Mouse (Mus musculus) MEL (cell line): Measurements from ENCODE around the gene Gm4131. TPM values are rescaled to one million over a fixed set of nuclear protein-coding genes. Genes with fewer than 3 reads are reported as not detected.

Experiments used
- DNase-seq: peaks from one replicate; pipeline ENCODE4 v3.0.0; 2011; ENCODE audit warnings: low read depth, low spot score
- H3K27ac ChIP-seq: 2 replicates; pipeline ENCODE4 v1.5.1; 2012; ENCODE audit warnings: low read depth, mild to moderate bottlenecking, control low read depth, low read length, moderate library complexity; ENCODE audit not compliant: control insufficient read depth
- H3K27me3 ChIP-seq, 2 experiments: fragments of 150-350 bp in 1 of 2; sonication (generic) in 1 of 2; 2 replicates each; pipeline ENCODE4 v1.6.1; 2012; ENCODE audit warnings: low read length in 2 of 2, mild to moderate bottlenecking in 2 of 2, improper control_type of control experiment in 1 of 2, moderate library complexity in 1 of 2; ENCODE audit not compliant: insufficient read depth in 2 of 2, control insufficient read depth in 1 of 2
- H3K36me3 ChIP-seq, 2 experiments: 2 replicates each; pipeline ENCODE4 v1.6.1; 2012 to 2014; ENCODE audit warnings: low read length in 2 of 2, improper control_type of control experiment in 1 of 2, inconsistent platforms in 1 of 2, mild to moderate bottlenecking in 1 of 2; ENCODE audit not compliant: insufficient read depth in 2 of 2, control insufficient read depth in 1 of 2
- H3K4me1 ChIP-seq, 2 experiments: fragments of 150-350 bp in 1 of 2; sonication (generic) in 1 of 2; 2 replicates each; pipeline ENCODE4 v1.6.1; 2012; ENCODE audit warnings: low read length in 2 of 2, improper control_type of control experiment in 1 of 2, mild to moderate bottlenecking in 1 of 2; ENCODE audit not compliant: insufficient read depth in 2 of 2, control insufficient read depth in 1 of 2
- H3K4me3 ChIP-seq, 2 experiments: fragments of 150-350 bp in 1 of 2; sonication (generic) in 1 of 2; 2 replicates each; pipeline ENCODE4 v1.5.1; 2012; ENCODE audit warnings: low read depth in 2 of 2, low read length in 2 of 2, mild to moderate bottlenecking in 2 of 2, moderate library complexity in 2 of 2, control low read depth in 1 of 2, improper control_type of control experiment in 1 of 2; ENCODE audit not compliant: control insufficient read depth in 1 of 2, insufficient read depth in 1 of 2
- H3K79me2 ChIP-seq: 2 replicates; pipeline ENCODE4 v1.6.1; 2012; ENCODE audit warnings: mild to moderate bottlenecking, low read length, moderate library complexity; ENCODE audit not compliant: control insufficient read depth, poor library complexity, insufficient read depth
- H3K9ac ChIP-seq: 2 replicates; pipeline ENCODE4 v1.6.1; 2012; ENCODE audit warnings: low read depth, mild to moderate bottlenecking, control low read depth, low read length, moderate library complexity; ENCODE audit not compliant: control insufficient read depth, poor library complexity, severe bottlenecking
- H3K9me3 ChIP-seq: fragments of 150-350 bp; sonication (generic); replicated peaks from 2 replicates; pipeline ENCODE4 v1.6.1; 2012; ENCODE audit warnings: mild to moderate bottlenecking, low read length, improper control_type of control experiment, moderate library complexity; ENCODE audit not compliant: insufficient read depth
- BHLHE40 ChIP-seq: IDR thresholded peaks from 2 replicates; pipeline ENCODE4 v1.6.1; 2012; ENCODE audit warnings: low read depth, mild to moderate bottlenecking, inconsistent platforms, low read length, improper control_type of control experiment, borderline replicate concordance
- CHD1 ChIP-seq: IDR thresholded peaks from 2 replicates; pipeline ENCODE4 v1.6.1; 2012; ENCODE audit warnings: low read depth, mild to moderate bottlenecking, inconsistent platforms, low read length, improper control_type of control experiment
- CHD2 ChIP-seq: IDR thresholded peaks from 2 replicates; pipeline ENCODE4 v1.6.1; 2011; ENCODE audit warnings: low read length, improper control_type of control experiment
- CTCF ChIP-seq, 3 experiments: IDR thresholded peaks in 2 of 3; conservative IDR thresholded peaks in 1 of 3; 2 replicates each; pipeline ENCODE4 v1.5.1; 2011 to 2012; ENCODE audit warnings: low read length in 3 of 3, low read depth in 2 of 3, mild to moderate bottlenecking in 2 of 3, improper control_type of control experiment in 1 of 3, inconsistent platforms in 1 of 3, mixed read lengths in 1 of 3, moderate library complexity in 1 of 3; ENCODE audit not compliant: control insufficient read depth in 1 of 3, insufficient read depth in 1 of 3, poor library complexity in 1 of 3, severe bottlenecking in 1 of 3
- E2F4 ChIP-seq: IDR thresholded peaks from 2 replicates; pipeline ENCODE4 v1.6.1; 2011; ENCODE audit warnings: low read depth, low read length, improper control_type of control experiment, borderline replicate concordance
- ELF1 ChIP-seq: IDR thresholded peaks from 2 replicates; pipeline ENCODE4 v1.6.1; 2014; ENCODE audit warnings: low read depth, mild to moderate bottlenecking, inconsistent platforms, low read length, improper control_type of control experiment, moderate library complexity
- GATA1 ChIP-seq: IDR thresholded peaks from 2 replicates; pipeline ENCODE4 v1.6.1; 2011; ENCODE audit warnings: low read depth, low read length, improper control_type of control experiment
- HCFC1 ChIP-seq: IDR thresholded peaks from 2 replicates; pipeline ENCODE4 v1.6.1; 2012; ENCODE audit warnings: low read depth, mild to moderate bottlenecking, inconsistent platforms, low read length, improper control_type of control experiment, moderate library complexity
- KAT2A ChIP-seq: conservative IDR thresholded peaks from 2 replicates; pipeline ENCODE4 v1.6.1; 2012; ENCODE audit warnings: low read depth, low read length, improper control_type of control experiment, inconsistent platforms
- MAX ChIP-seq: IDR thresholded peaks from 2 replicates; pipeline ENCODE4 v1.6.1; 2011; ENCODE audit warnings: low read length, improper control_type of control experiment
- MAZ ChIP-seq: IDR thresholded peaks from 2 replicates; pipeline ENCODE4 v1.6.1; 2012; ENCODE audit warnings: low read depth, mild to moderate bottlenecking, inconsistent platforms, low read length, improper control_type of control experiment
- MEF2A ChIP-seq: IDR thresholded peaks from 2 replicates; pipeline ENCODE4 v1.6.1; 2014; ENCODE audit warnings: low read depth, mild to moderate bottlenecking, inconsistent platforms, low read length, improper control_type of control experiment; ENCODE audit not compliant: poor library complexity, insufficient replicate concordance, severe bottlenecking; ENCODE audit errors: extremely low read depth
- MXI1 ChIP-seq: IDR thresholded peaks from 2 replicates; pipeline ENCODE4 v1.6.1; 2011; ENCODE audit warnings: mild to moderate bottlenecking, low read depth, low read length, improper control_type of control experiment
- MYB ChIP-seq: IDR thresholded peaks from 2 replicates; pipeline ENCODE4 v1.6.1; 2011; ENCODE audit warnings: mild to moderate bottlenecking, low read depth, low read length, improper control_type of control experiment
- MYC ChIP-seq: IDR thresholded peaks from 2 replicates; pipeline ENCODE4 v1.6.1; 2011; ENCODE audit warnings: low read depth, mild to moderate bottlenecking, low read length, improper control_type of control experiment, moderate library complexity
- NELFE ChIP-seq: IDR thresholded peaks from 2 replicates; pipeline ENCODE4 v1.6.1; 2011; ENCODE audit warnings: low read depth, low read length, improper control_type of control experiment
- NRF1 ChIP-seq: IDR thresholded peaks from 2 replicates; pipeline ENCODE4 v1.6.1; 2014; ENCODE audit warnings: low read depth, mild to moderate bottlenecking, inconsistent platforms, low read length, improper control_type of control experiment, moderate library complexity; ENCODE audit not compliant: poor library complexity, insufficient read depth, severe bottlenecking
- POLR2A ChIP-seq, 2 experiments: IDR thresholded peaks; 2 replicates each; pipeline ENCODE4 v1.6.1; 2011 to 2012; ENCODE audit warnings: low read length in 2 of 2, mild to moderate bottlenecking in 2 of 2, control low read depth in 1 of 2, improper control_type of control experiment in 1 of 2, low read depth in 1 of 2, moderate library complexity in 1 of 2; ENCODE audit not compliant: control insufficient read depth in 1 of 2, insufficient read depth in 1 of 2, poor library complexity in 1 of 2
- RCOR1 ChIP-seq: IDR thresholded peaks from 2 replicates; pipeline ENCODE4 v1.6.1; 2012; ENCODE audit warnings: low read depth, mild to moderate bottlenecking, inconsistent platforms, low read length, improper control_type of control experiment
- SMC3 ChIP-seq: IDR thresholded peaks from 2 replicates; pipeline ENCODE4 v1.6.1; 2011; ENCODE audit warnings: low read depth, low read length, improper control_type of control experiment
- TAL1 ChIP-seq: IDR thresholded peaks from 2 replicates; pipeline ENCODE4 v1.6.1; 2012; ENCODE audit warnings: mild to moderate bottlenecking, inconsistent platforms, low read length, moderate library complexity, mixed read lengths
- TBP ChIP-seq: IDR thresholded peaks from 2 replicates; pipeline ENCODE4 v1.8.0; 2011; ENCODE audit warnings: low read depth, low read length, improper control_type of control experiment
- UBTF ChIP-seq: IDR thresholded peaks from 2 replicates; pipeline ENCODE4 v1.6.1; 2012; ENCODE audit warnings: low read depth, mild to moderate bottlenecking, inconsistent platforms, low read length, improper control_type of control experiment, moderate library complexity, borderline replicate concordance; ENCODE audit not compliant: insufficient read depth
- USF1 ChIP-seq: IDR thresholded peaks from 2 replicates; pipeline ENCODE4 v1.6.1; 2014; ENCODE audit warnings: low read depth, mild to moderate bottlenecking, inconsistent platforms, low read length, improper control_type of control experiment, moderate library complexity
- ZC3H11A ChIP-seq: IDR thresholded peaks from 2 replicates; pipeline ENCODE4 v1.6.1; 2012; ENCODE audit warnings: low read depth, mild to moderate bottlenecking, inconsistent platforms, low read length, improper control_type of control experiment
- ZKSCAN1 ChIP-seq: IDR thresholded peaks from 2 replicates; pipeline ENCODE4 v1.6.1; 2012; ENCODE audit warnings: low read depth, mild to moderate bottlenecking, inconsistent platforms, low read length, improper control_type of control experiment, moderate library complexity
- ZMIZ1 ChIP-seq: IDR thresholded peaks from 2 replicates; pipeline ENCODE4 v1.6.1; 2012; ENCODE audit warnings: low read depth, mild to moderate bottlenecking, inconsistent platforms, low read length, improper control_type of control experiment, moderate library complexity
- ZNF384 ChIP-seq: IDR thresholded peaks from 2 replicates; pipeline ENCODE4 v1.6.1; 2012; ENCODE audit warnings: low read depth, mild to moderate bottlenecking, inconsistent platforms, low read length, improper control_type of control experiment
- polyA plus RNA-seq, 2 experiments: library from polyadenylated mRNA; stranded (reverse) in 1 of 2; unstranded in 1 of 2; fragments of >175 nt in 1 of 2; fragments of >200 nt in 1 of 2; gene quantifications; 2 replicates each; pipeline versions ENCODE4 v1.2.1 to v1.2.4; 2012; ENCODE audit warnings: low replicate concordance in 2 of 2, low read depth in 1 of 2; ENCODE audit not compliant: insufficient read length in 2 of 2, insufficient read depth in 1 of 2, missing spikeins in 1 of 2
- total RNA-seq: library from RNA; depleted of rRNA; stranded (reverse); fragments of 300-350 nt; gene quantifications from 2 replicates; pipeline ENCODE4 v1.2.3, GENCODE M21; 2012

Gm4131 gene
- total and polyA plus RNA-seq, 3 experiments = not detected

DNA sequence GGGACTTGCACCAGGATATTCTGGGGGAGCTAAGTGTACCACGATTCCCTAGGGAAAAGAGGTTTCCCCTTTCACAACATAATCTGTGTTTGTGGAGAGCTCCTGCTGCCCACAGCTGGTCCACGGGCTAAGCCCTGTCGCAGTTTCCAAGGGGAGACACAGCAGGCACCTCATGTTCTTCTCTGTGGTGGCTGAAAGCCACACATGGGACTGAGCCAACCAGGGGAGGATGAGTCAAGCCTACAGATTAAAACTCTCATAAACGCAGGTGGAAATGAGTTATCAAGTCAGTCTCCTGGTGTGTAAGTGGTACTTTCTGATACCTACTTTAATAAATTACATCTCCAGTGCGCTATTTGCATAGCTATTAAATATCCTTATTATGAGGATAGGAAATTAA is 30.6 kb downstream of the Gm4131 start:
- no peaks in the 10 kb centered on the region for H3K36me3 ChIP-seq
- no peaks in the 10 kb centered on the region for H3K79me2 ChIP-seq
- DNase-seq = no peak
- no peak overlapping the region for H3K4me3 ChIP-seq
- no peaks in the 10 kb centered on the region for H3K4me1 ChIP-seq
- H3K27ac ChIP-seq = no peak overlapping the region
- H3K9me3 ChIP-seq = no peaks in the 10 kb centered on the region
- TF ChIP-seq TAL1 (no peak), ZNF384 (no peak), ZC3H11A (no peak), RCOR1 (no peak), E2F4 (no peak), ZKSCAN1 (no peak), NELFE (no peak), ZMIZ1 (no peak), MAZ (no peak), POLR2A (IDR thresholded peaks at IDR 0.05; ENCODE audit: control insufficient read depth in 1 of 2, insufficient read depth in 1 of 2, low read depth in 1 of 2, low read length in 2 of 2, poor library complexity in 1 of 2) (no peak), MAX (no peak), USF1 (no peak), UBTF (no peak), GATA1 (no peak), BHLHE40 (no peak)
- no peak overlapping the region for H3K9ac ChIP-seq
- no peaks in the 10 kb centered on the region; a peak in 2 of 4 replicates for H3K27me3 ChIP-seq

DNA sequence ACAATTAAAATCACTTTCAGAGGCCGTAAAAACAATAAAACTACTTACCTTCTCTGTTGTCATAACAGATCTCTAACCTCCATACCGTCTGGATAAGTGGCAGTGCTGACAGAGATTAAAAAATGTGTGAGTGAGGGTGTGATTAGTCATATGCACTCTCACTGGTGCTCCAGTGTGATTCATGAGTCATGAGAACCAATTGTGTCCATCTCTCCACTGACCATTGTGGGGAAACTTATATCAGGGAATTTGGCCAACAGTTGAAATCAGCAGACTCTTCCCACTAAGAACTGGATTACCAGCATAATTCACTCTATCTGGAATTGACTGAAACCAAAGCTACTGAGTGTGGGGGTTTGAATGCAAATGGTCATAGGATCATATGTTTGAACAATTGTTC is 35.8 kb downstream of the Gm4131 start:
- Histone ChIP-seq H3K4me1 (no peaks in the 10 kb centered on the region), H3K79me2 (no peaks in the 10 kb centered on the region), H3K36me3 (no peaks in the 10 kb centered on the region), H3K9ac (no peak overlapping the region), H3K9me3 (no peaks in the 10 kb centered on the region), H3K27ac (no peak overlapping the region), H3K27me3 (no peaks in the 10 kb centered on the region; a peak in 1 of 4 replicates), H3K4me3 (no peak overlapping the region)
- DNase-seq = no peak
- no peak for TF ChIP-seq HCFC1

DNA sequence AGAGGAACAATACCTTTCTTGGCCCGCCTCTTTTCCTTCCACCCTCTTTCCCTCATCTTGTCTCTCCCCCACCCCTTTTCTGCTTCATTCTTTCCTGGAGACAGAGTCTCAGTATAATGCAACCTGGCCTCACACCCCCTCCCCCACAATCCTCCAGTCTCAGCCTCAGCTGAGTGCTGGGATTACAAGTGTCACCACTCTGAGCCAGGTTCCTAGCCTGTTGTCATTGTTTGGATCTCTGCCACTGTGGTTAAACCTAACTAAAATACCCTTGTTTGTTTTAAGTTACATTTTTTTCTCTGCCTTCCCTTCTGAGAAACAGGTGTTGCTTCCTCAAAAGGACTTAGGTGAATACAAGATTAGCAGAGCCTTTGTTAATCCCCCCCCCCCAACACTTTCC is 53.9 kb downstream of the Gm4131 start:
- Histone ChIP-seq H3K27me3 (no peaks in the 10 kb centered on the region; a peak in 2 of 4 replicates), H3K9ac (no peak overlapping the region), H3K9me3 (no peaks in the 10 kb centered on the region), H3K79me2 (no peaks in the 10 kb centered on the region), H3K27ac (no peak overlapping the region), H3K4me3 (no peak overlapping the region), H3K36me3 (no peaks in the 10 kb centered on the region), H3K4me1 (no peaks in the 10 kb centered on the region)
- no peak for DNase-seq
- no peak for TF ChIP-seq CTCF (IDR thresholded peaks at IDR 0.05 in 2 of 3, conservative IDR thresholded peaks at IDR 0.05 in 1 of 3; ENCODE audit: control insufficient read depth in 1 of 3, insufficient read depth in 1 of 3, low read depth in 2 of 3, low read length in 3 of 3, poor library complexity in 1 of 3, severe bottlenecking in 1 of 3)
- TF ChIP-seq SMC3 = no peak
- TF ChIP-seq MEF2A = no peak
- no peak for TF ChIP-seq NRF1
- TF ChIP-seq UBTF = no peak
- no peak for TF ChIP-seq ELF1
- no peak for TF ChIP-seq CHD1
- no peak for TF ChIP-seq MYB
- TF ChIP-seq ZNF384 = no peak
- TF ChIP-seq MXI1 = no peak
- TF ChIP-seq RCOR1 = no peak
- TF ChIP-seq E2F4 = no peak
- no peak for TF ChIP-seq KAT2A
- TF ChIP-seq TBP = no peak
- no peak for TF ChIP-seq TAL1
- TF ChIP-seq CHD2 = no peak
- no peak for TF ChIP-seq MYC
